Mouse (Mus musculus): ENCODE data around the gene Tec. TPM values are rescaled to one million over a fixed set of nuclear protein-coding genes. Genes with fewer than 3 reads are reported as not detected.
"Not testable (repeated sequence)": the region's sequence is repeated elsewhere in the genome, so short reads cannot be mapped to it uniquely, and the experiment has no call there.

The Tec gene
- total RNA-seq, 4 experiments from 2014 or later, result 1.1 to 5.9 (median 4.1) TPM

DNA sequence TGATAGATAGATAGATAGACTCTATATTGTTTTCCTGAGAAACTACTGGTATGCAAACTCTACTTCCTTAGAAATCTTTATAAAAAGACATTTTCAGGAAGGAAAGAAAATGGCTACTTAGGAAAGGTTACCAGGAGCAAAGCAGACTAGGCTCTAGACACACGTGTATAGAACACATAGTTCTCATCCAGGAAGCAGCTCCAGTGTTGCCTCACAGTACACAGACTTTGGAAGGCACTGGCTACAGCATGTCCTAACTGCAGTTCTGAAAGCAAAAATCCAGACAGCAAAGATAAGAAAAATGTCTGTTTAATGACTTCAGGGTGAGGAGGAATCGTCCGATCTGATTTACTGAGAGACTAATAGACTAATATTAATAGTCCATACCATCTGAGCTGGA lies 41.8 kb downstream of the Tec start:
- no peak for DNase-seq (ENCODE audit: low spot score in 2 of 2)

GRCm38 (mm10) chr5:72820651-72821050 lies 47.6 kb downstream of the Tec start:
- no peak for DNase-seq (ENCODE audit: low spot score in 2 of 2)

GRCm38 (mm10) chr5:72820036-72820640 lies 48.1 kb downstream of the Tec start:
- DNase-seq (ENCODE audit: low spot score in 2 of 2), result no peak

DNA sequence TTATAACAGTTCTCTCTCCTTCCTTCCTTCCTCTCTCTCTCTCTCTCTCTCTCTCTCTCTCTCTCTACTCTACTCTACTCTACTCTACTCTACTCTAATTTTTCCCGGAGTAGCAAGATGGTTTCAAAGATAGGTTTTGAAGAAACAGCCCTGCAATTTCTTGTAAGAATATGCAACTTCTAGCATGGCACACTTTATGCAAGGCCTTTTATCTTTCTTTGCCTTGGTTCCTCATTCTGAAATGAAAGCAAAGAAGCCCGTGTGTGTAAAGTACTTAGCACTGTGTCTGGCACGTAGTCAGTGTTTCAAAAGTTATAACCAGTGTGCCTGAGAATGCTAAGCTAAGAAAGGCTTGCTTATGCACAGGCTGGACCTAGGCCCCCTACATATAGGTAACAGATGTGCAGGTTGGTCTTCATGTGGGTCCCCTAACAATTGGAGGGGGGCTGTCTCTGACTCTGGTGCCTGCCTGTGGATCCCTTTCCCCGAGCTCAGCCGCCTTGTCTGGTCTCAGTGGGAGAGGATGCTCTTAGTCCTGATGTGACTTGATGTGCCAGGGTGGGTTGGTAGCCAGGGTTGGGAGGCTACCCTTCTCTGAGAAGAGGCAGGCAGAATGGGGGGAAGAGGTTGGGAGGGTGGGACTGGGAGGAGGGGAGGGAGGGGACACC lies 49.6 kb downstream of the Tec start:
- no peak for DNase-seq (ENCODE audit: low spot score in 2 of 2)

DNA sequence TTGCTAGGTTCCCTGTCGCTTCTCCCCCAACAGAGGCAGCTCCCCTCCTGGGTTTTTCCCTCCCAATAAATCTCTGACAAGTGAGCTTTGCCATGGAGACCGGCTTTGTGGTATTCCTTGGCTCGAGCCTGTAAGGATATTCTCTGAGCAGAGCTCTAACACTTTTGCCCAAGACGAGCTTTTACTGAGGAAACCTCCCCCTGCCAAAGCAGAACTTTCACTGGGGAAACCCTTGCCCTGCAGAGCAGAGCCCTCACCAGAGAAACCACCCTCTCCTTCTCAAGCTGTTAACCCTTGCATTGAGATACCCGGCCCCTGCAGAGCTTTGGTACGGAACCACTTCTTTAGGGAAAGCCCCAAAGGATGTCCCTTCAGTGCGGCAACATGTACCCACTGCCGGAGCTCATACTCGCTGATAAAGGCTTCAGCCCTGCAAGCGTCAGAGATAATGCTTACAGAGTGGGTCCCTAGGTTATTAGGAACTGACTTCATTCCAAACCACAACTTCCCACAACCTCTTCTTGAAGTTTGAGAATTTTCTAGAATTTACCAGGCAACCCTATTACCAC lies 50.7 kb downstream of the Tec start:
- DNase-seq (ENCODE audit: low spot score in 2 of 2), result no peak

- DNase-seq (ENCODE audit: low spot score in 2 of 2), result not testable (repeated sequence)
Measured at GRCm38 (mm10) chr5:72816960-72817359, 51.3 kb downstream of the Tec start.

GRCm38 (mm10) chr5:72816491-72816890 lies 51.8 kb downstream of the Tec start:
- no peak for DNase-seq (ENCODE audit: low spot score in 2 of 2)

DNA sequence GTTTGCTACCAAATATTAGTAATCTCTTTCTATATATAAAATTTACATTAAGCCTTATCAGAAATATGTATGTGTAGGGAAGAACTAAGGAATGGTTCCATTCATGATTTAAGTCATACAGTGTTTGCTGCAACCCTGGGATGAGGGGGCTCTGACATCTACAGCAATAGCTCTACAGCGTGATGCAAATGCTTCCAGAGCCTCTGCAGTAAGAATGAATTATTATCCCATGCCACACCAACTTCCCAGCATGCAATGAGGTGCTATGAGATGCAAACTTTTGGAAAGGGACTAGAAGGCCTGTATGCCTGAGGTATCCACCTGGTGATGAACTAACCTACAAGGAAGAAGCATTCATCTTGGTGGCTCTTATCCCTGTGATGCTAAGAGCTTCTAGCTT lies 52.2 kb downstream of the Tec start:
- no peak for DNase-seq (ENCODE audit: low spot score in 2 of 2)

DNA sequence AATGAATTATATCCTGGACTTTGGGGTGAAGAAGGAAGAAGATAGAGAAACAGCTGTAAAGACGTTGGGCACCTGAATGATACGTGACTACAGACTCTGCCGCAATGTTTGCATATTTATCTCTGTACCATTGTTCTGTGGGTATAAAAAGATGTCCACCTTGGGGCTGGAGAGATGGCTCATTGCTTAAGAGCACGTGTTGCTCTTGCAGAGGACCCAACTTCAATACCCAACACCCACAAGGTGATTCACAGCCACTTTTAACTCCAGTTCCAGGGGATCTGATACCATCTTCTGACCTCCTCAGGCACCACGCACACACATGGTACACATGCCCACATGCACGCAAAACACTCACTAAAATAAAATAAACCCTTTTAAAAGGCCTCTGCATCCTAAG lies 52.9 kb downstream of the Tec start:
- DNase-seq (ENCODE audit: low spot score in 2 of 2), result no peak

DNA sequence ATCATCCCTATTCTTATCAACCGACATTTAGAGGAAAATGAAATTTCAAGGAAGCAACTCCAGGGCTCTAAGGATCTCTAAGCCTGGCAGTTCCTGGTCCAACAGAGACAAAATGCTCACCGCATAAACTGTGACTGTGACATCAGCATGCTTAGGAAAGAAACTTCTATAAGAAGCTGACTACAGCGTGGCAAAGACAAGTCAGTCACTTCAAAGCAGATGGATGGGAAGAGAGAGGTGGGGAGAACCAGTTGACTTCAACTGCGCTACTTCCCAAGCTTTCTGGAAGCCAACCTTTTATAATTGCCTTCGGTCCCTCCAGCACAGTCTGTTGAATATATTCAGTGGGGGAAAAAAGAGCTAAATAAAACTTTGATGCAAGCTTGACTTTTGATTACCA lies 54.2 kb downstream of the Tec start:
- no peak for DNase-seq (ENCODE audit: low spot score in 2 of 2)

- DNase-seq (ENCODE audit: low spot score in 2 of 2), result no peak
Measured at GRCm38 (mm10) chr5:72812908-72813307, 55.4 kb downstream of the Tec start.

DNA sequence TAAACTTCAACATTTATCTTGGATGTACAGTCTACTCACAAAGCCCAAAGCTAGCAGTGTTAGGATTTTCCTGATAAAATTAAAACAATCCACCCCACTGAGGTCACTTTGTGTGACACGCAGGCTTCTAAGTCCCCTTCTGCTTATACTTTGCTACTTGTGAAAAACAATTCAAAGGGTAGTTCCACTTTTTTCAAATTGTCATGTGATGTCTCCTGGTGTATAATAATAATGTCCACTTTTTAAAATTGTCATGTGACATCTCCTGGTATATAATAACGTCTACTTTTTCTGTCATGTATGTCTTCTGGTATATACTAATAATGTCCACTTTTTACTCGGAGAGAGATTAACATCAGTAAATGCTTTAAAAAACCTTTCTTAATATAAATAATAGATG lies 56.0 kb downstream of the Tec start:
- DNase-seq (ENCODE audit: low spot score in 2 of 2), result no peak

GRCm38 (mm10) chr5:72811397-72811796 lies 56.9 kb downstream of the Tec start:
- DNase-seq (ENCODE audit: low spot score in 2 of 2), result no peak

GRCm38 (mm10) chr5:72810990-72811389 lies 57.3 kb downstream of the Tec start:
- no peak for DNase-seq (ENCODE audit: low spot score in 2 of 2)

GRCm38 (mm10) chr5:72809480-72809879 lies 58.8 kb downstream of the Tec start:
- no peak for DNase-seq (ENCODE audit: low spot score in 2 of 2)

GRCm38 (mm10) chr5:72808456-72809111 lies 59.7 kb downstream of the Tec start:
- no peak for DNase-seq (ENCODE audit: low spot score in 2 of 2)

DNA sequence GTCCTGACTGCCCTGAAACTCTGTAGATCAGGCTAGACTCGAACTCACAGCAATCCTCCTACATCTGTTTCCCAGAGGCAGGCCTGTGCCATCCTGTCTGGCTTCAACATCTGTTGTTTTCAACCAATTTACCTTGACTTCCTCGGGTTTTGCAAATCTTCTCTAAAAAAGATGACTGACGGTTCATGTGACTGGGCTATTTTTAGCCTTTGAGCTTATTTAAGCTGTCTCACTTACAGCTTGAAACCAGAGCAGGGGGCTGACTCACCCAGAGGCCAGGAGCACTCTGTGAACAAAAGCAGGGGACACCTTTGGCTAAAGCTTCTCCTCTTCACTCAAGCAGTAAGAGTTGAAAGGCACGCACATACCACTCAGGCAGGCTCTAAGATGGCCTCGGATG lies 65.4 kb downstream of the Tec start:
- DNase-seq (ENCODE audit: low spot score in 2 of 2), result no peak

DNA sequence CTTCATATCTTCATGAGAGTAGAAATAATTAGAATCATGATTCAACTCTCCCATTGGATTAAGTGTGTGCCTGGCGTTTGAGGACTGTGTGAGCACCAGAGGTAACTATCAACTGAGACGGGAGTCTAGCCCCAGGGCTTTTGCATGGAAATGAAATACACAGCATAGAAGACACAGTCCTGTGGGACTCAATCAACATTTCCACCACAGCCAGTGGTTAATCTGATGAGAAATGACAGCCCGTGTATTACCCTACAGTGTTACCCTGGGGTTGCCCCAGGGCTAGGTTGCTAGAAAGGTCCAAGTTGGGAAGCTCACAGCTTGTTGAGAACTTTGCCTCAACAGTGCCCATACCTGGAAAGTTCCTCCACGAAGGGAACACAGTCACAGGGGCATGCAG lies 69.7 kb downstream of the Tec start:
- DNase-seq (ENCODE audit: low spot score in 2 of 2), result no peak

DNA sequence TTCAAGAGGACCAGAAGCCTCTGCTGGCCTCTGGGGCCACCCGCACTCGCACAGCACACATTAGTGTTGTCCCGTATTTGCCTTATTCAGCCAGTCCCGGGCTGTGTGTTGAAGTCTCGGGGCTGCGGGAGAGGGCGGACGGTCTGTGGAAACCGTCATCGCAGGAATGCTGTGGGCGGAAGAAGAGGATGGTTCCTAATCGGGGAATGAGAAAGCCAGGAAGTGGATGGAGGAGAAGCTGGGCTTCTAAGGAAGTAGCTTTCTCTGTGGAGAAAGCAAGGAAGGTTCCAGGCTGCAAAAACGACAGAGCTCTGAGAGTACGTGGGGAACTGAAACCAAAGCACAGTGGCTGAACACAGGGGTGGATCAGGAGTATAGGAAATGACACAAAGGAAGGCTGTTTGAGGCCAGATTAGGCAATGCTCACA lies 72.1 kb downstream of the Tec start:
- no peak for DNase-seq (ENCODE audit: low spot score in 2 of 2)

DNA sequence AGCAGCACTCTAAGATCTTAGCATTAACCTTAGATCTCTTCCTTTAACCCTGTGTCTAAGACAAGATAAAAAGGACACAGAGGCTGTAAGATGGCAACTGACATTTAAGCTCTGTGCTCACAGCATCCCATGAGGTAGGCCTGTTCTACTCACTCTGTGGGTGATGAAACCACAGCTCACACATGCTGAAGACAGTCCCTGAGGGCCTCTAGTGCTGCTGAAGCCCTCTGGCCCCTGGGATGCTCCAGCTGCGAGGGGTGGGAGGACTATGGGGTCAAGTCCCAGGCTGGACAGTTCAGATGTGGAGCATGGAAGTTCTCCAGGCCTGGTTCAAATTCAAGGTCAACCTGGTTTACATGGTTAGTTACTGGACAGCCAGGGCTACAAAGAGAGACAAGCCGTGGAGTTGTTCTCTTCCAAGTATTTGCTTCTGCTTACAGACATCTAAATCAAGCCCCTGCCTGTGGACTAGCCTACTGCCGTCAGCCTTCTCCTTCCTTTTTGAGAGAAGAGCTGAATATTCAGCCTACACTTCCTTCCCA lies 74.9 kb downstream of the Tec start:
- DNase-seq (ENCODE audit: low spot score in 2 of 2), result no peak

- no peak for DNase-seq (ENCODE audit: low spot score in 2 of 2)
Measured at GRCm38 (mm10) chr5:72791789-72792188, 76.5 kb downstream of the Tec start.

GRCm38 (mm10) chr5:72791386-72791785 lies 76.9 kb downstream of the Tec start:
- DNase-seq (ENCODE audit: low spot score in 2 of 2), result no peak
